Mouse (Mus musculus) heart, embryonic 14.5 days (tissue): Measurements from ENCODE around the gene Polr3b. TPM values are rescaled to one million over a fixed set of nuclear protein-coding genes. Genes with fewer than 3 reads are reported as not detected.

ENCODE experiments used
- ATAC-seq: fragments of 200-750 bp; cut with Nextera tagmentation; 2 replicates; pipeline ENCODE4 v1.8.0; 2017; ENCODE audit warnings: low read depth, moderate TSS enrichment; ENCODE audit not compliant: insufficient number of reproducible peaks, insufficient read depth, low FRiP score
- H3K27ac ChIP-seq, 2 experiments: fragments of 200-500 bp in 1 of 2; fragments of 300-500 bp in 1 of 2; sonication (generic) in 1 of 2; replicated peaks in 1 of 2; 2 replicates each; pipeline ENCODE4 v1.5.1; 2012 to 2014; ENCODE audit warnings: low read depth in 2 of 2, low read length in 2 of 2, control low read depth in 1 of 2, mild to moderate bottlenecking in 1 of 2, mixed read lengths in 1 of 2; ENCODE audit not compliant: control insufficient read depth in 1 of 2, insufficient read depth in 1 of 2
- H3K27me3 ChIP-seq: fragments of 300-500 bp; sonication (generic); 2 replicates; pipeline ENCODE4 v1.6.1; 2014; ENCODE audit warnings: mild to moderate bottlenecking, low read length, control low read depth; ENCODE audit not compliant: control insufficient read depth, insufficient read depth
- H3K36me3 ChIP-seq: fragments of 300-500 bp; sonication (generic); 2 replicates; pipeline ENCODE4 v1.6.1; 2014; ENCODE audit warnings: mild to moderate bottlenecking, control low read depth, low read length, mixed read lengths; ENCODE audit not compliant: control insufficient read depth, insufficient read depth
- H3K4me1 ChIP-seq, 2 experiments: fragments of 200-500 bp in 1 of 2; fragments of 300-500 bp in 1 of 2; sonication (generic) in 1 of 2; 2 replicates each; pipeline ENCODE4 v1.6.1; 2012 to 2014; ENCODE audit warnings: low read length in 2 of 2, control low read depth in 1 of 2, mixed read lengths in 1 of 2; ENCODE audit not compliant: control insufficient read depth in 2 of 2, insufficient read depth in 2 of 2
- H3K4me2 ChIP-seq: fragments of 300-500 bp; sonication (generic); 2 replicates; pipeline ENCODE4 v1.6.1; 2014; ENCODE audit warnings: mild to moderate bottlenecking, low read length
- H3K4me3 ChIP-seq, 2 experiments: fragments of 200-500 bp in 1 of 2; fragments of 300-500 bp in 1 of 2; sonication (generic) in 1 of 2; 2 replicates each; pipeline ENCODE4 v1.5.1; 2012 to 2014; ENCODE audit warnings: low read length in 2 of 2, mild to moderate bottlenecking in 2 of 2, control low read depth in 1 of 2, low read depth in 1 of 2, moderate library complexity in 1 of 2; ENCODE audit not compliant: control insufficient read depth in 1 of 2, insufficient read depth in 1 of 2
- H3K9ac ChIP-seq: fragments of 300-500 bp; sonication (generic); 2 replicates; pipeline ENCODE4 v1.6.1; 2014; ENCODE audit warnings: mild to moderate bottlenecking, low read length
- H3K9me3 ChIP-seq: fragments of 300-500 bp; sonication (generic); 2 replicates; pipeline ENCODE4 v1.6.1; 2016; ENCODE audit warnings: low read length, control low read depth; ENCODE audit not compliant: control insufficient read depth
- WGBS: fragments of 180-500 bp; shearing (Covaris S2); extraction: QIAGEN DNeasy Blood & Tissue Kit; methylation state at CpG from one replicate; pipeline ENCODE4 v1.1.7; 2014; 5-methylcytosine and 5-hydroxymethylcytosine counted together
- polyA plus RNA-seq: library from polyadenylated mRNA; unstranded; fragments of >200 nt; fragmentation: Nextera tagmentation; extraction: Ambion mirVana; gene quantifications from 2 replicates; pipeline ENCODE4 v1.2.1, GENCODE M21; 2014

Polr3b gene
- polyA plus RNA-seq, 1 experiment from 2014 or later, result 12.9 TPM

- WGBS, result under 1% methylated on average over 63 of the region's 66 CpGs
- Histone ChIP-seq H3K9me3 (no peaks in the 10 kb centered on the region), H3K27me3 (peaks cover 94% of the 10 kb centered on the region), H3K4me1 (peaks cover 13 to 29% of the 10 kb centered on the region in 2 experiments; a peak in 3 of 4 replicates), H3K4me3 (peak overlapping the region; percentile 24 to 42; a peak in 3 of 4 replicates), H3K27ac (no peak overlapping the region), H3K4me2 (peak overlapping the region; percentile 69), H3K36me3 (no peaks in the 10 kb centered on the region), H3K9ac (no peak overlapping the region)
- peak; percentile 33; the same call in 1 of the 2 replicates for ATAC-seq
Measured at GRCm38 (mm10) chr10:84754851-84755785, 133.0 kb downstream of the Polr3b start.

DNA sequence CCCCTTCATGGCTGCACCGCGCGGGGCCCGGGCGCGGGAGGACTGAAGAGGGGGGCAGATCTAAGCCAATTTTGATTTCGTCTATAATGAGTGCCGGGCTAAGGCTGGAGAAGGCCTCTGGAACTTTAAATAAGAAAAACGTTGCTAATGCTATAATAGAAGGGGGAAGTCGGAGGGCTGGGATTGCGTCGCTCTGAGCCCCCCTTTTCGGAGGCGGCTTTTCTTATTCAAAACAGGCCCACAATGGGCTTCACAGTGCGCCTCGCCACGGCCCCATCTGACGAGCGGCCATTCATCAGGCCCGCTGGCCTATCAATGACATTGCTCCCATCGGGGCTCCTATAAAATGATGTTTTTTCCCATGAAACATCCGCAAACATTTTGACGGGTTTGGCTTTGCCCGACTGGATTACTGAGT is 133.7 kb downstream of the Polr3b start, which contains the start of gene Rfx4:
Rfx4 (plus strand) TSS at position 277 of the 418 bp plus-strand sequence.
- Histone ChIP-seq H3K9ac (no peak within 1 kb of the TSS), H3K4me3 (peak within 1 kb of the TSS; percentile 17 to 42), H3K4me2 (peak within 1 kb of the TSS; percentile 69), H3K9me3 (no peaks in the 10 kb centered on the region), H3K4me1 (peaks cover 13 to 36% of the 10 kb centered on the region in 2 experiments; a peak in 3 of 4 replicates), H3K27me3 (peaks cover 96% of the 10 kb centered on the region), H3K36me3 (no peaks in the 10 kb centered on the region), H3K27ac (no peak within 1 kb of the TSS)
- no peak for ATAC-seq
- under 1% methylated on average over 24 of the region's 24 CpGs for WGBS

- 1% methylated on average over 42 of the region's 42 CpGs for WGBS
- no peak overlapping the region for H3K9ac ChIP-seq
- peaks cover 99% of the 10 kb centered on the region for H3K27me3 ChIP-seq
- no peak for ATAC-seq
- H3K9me3 ChIP-seq, result no peaks in the 10 kb centered on the region
- no peak overlapping the region for H3K27ac ChIP-seq
- peaks cover 13 to 37% of the 10 kb centered on the region in 2 experiments; a peak in 3 of 4 replicates for H3K4me1 ChIP-seq
- H3K36me3 ChIP-seq, result no peaks in the 10 kb centered on the region
- peak overlapping the region; percentile 69 for H3K4me2 ChIP-seq
- peak overlapping the region; percentile 17 to 31 for H3K4me3 ChIP-seq
Measured at GRCm38 (mm10) chr10:84756435-84757095, 134.5 kb downstream of the Polr3b start.

DNA sequence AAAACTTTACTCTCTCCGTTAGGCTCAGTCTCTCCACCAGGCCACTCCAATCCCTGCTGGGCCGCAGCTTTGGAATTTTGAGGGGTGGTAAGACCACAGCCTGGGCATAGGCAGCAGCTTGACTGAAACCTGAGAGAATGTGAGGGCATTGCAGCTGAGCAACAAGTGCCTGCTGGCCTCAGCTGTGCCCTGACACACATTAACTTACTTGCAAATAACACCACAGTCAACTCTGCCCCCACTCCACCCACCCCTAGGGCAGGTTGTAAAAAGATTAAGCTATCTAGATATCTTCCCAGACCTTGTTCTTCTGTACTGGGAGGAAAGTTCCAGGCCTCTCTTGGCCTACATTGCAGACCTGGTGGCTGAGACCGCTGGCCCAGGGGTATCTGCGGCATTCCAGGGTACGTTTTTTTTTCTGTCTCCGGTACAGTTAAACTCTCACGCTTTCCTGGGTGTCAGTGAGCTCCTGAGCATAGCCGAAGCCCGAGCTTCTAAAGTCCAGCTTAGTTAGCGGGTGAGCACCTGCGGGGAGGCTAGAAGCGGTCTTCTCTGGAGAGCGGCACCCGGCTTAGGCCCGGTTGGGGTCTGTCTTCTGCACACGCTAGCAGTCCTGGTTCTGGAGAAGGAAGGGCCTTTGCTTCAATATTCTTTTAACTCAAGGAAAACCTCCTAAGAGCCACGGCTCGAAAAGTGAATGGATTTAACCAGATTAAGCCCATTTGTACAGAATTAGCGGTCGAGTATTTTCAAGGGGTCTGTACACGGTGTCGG is 135.5 kb downstream of the Polr3b start:
- no peaks in the 10 kb centered on the region for H3K9me3 ChIP-seq
- no peak overlapping the region for H3K27ac ChIP-seq
- no peak overlapping the region for H3K9ac ChIP-seq
- peaks cover 98% of the 10 kb centered on the region for H3K27me3 ChIP-seq
- no peak for ATAC-seq
- H3K4me2 ChIP-seq, result no peak overlapping the region
- peaks cover 13 to 37% of the 10 kb centered on the region in 2 experiments; a peak in 3 of 4 replicates for H3K4me1 ChIP-seq
- H3K4me3 ChIP-seq, result no peak overlapping the region
- no peaks in the 10 kb centered on the region for H3K36me3 ChIP-seq
- 7% methylated on average over 22 of the region's 22 CpGs for WGBS

DNA sequence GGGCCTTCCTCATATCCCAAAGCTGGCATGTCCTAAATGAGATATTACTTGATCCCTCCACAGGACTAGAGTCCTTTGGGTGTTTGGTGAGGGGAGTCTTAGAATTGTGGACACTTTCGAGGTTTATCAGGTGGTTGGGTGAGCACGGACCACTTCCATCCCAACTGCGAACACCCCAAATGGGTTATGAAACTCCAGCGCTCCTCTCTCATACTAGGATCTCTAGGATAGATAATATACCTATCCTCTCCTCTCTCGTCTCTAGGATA is 136.0 kb downstream of the Polr3b start:
- ATAC-seq, result no peak
- H3K4me1 ChIP-seq, result peaks cover 13 to 37% of the 10 kb centered on the region in 2 experiments; a peak in 3 of 4 replicates
- H3K9ac ChIP-seq, result no peak overlapping the region
- peaks cover 98% of the 10 kb centered on the region for H3K27me3 ChIP-seq
- no peaks in the 10 kb centered on the region for H3K9me3 ChIP-seq
- WGBS, result 8% methylated on average over 5 of the region's 5 CpGs
- no peak overlapping the region for H3K4me2 ChIP-seq
- no peak overlapping the region for H3K27ac ChIP-seq
- no peaks in the 10 kb centered on the region for H3K36me3 ChIP-seq
- H3K4me3 ChIP-seq, result no peak overlapping the region

GRCm38 (mm10) chr10:84758483-84759431 is 136.7 kb downstream of the Polr3b start:
- Histone ChIP-seq H3K27ac (no peak overlapping the region), H3K4me1 (peaks cover 13 to 37% of the 10 kb centered on the region in 2 experiments; a peak in 3 of 4 replicates), H3K9me3 (no peaks in the 10 kb centered on the region), H3K36me3 (no peaks in the 10 kb centered on the region), H3K4me3 (peak overlapping the region; percentile 18 to 37; a peak in 3 of 4 replicates), H3K27me3 (peaks cover 97% of the 10 kb centered on the region), H3K9ac (no peak overlapping the region), H3K4me2 (peak overlapping the region; percentile 51)
- WGBS, result 2% methylated on average over 51 of the region's 51 CpGs
- ATAC-seq, result no peak
